In genomic region chr5:118999124-118999523, GRCm38 (mm10) we compare ENCODE assay signal across 20 mouse cellular contexts.
DNase-seq lines count a peak whose midpoint lies in the region; ATAC-seq and TF ChIP-seq lines count a peak whose summit lies in the region.
"Had no signal": no experiment of that assay in that cellular context is flagged by ENCODE, and none has a peak within 500 bp of the region (broad histone marks: within the 10 kb centered on the region; RNA-seq: fewer than 3 reads in every experiment).

No protein-coding gene starts in this region.

- 2% methylated on average over 15 of the region's 15 CpGs for WGBS in forebrain, embryonic 10.5 days
- WGBS in forebrain, embryonic 13.5 days, result 4% methylated on average over 15 of the region's 15 CpGs
- whole genome bisulfite sequencing in midbrain, embryonic 11.5 days, result under 1% methylated on average over 15 of the region's 15 CpGs
- WGBS in midbrain, postnatal 0 days, result 12% methylated on average over 15 of the region's 15 CpGs
- WGBS in embryonic facial prominence, embryonic 14.5 days, result 7% methylated on average over 15 of the region's 15 CpGs

- peaks cover 75% of the 10 kb centered on the region for H3K27me3 ChIP-seq in forebrain, embryonic 10.5 days (ENCODE audit: poor library complexity, severe bottlenecking)
- H3K27me3 ChIP-seq in forebrain, embryonic 13.5 days, result peaks cover 32% of the 10 kb centered on the region
- no peaks in the 10 kb centered on the region; the same call in 1 of the 2 replicates for H3K27me3 ChIP-seq in midbrain, embryonic 11.5 days (ENCODE audit: control insufficient read depth, insufficient read depth, low read length)
- no peaks in the 10 kb centered on the region for H3K27me3 ChIP-seq in midbrain, postnatal 0 days (ENCODE audit: insufficient read depth, low read length)
- 0 out of 2 replicates have a peak, but pooled peaks cover 3% of the 10 kb centered on the region for H3K27me3 ChIP-seq in embryonic facial prominence, embryonic 14.5 days (replicated peaks; ENCODE audit: control insufficient read depth, insufficient read depth, low read length)

- no peak for ATAC-seq in forebrain, embryonic 13.5 days
- ATAC-seq in midbrain, embryonic 11.5 days (ENCODE audit: low FRiP score), result peak; percentile 48; the same call in 1 of the 2 replicates
- no peak for ATAC-seq in midbrain, postnatal 0 days (ENCODE audit: low FRiP score)
- ATAC-seq in embryonic facial prominence, embryonic 14.5 days (ENCODE audit: low read depth), result no peak
- ATAC-seq: forebrain, embryonic 16.5 days had no signal

- H3K4me1 ChIP-seq in forebrain, embryonic 10.5 days, result peaks cover 16% of the 10 kb centered on the region
- no peaks in the 10 kb centered on the region for H3K4me1 ChIP-seq in forebrain, embryonic 13.5 days
- 0 out of 2 replicates have a peak, but pooled peaks cover 5% of the 10 kb centered on the region for H3K4me1 ChIP-seq in midbrain, embryonic 11.5 days (ENCODE audit: control insufficient read depth, insufficient read depth, low read length)
- H3K4me1 ChIP-seq in midbrain, postnatal 0 days (ENCODE audit: insufficient read depth, low read length), result no peaks in the 10 kb centered on the region
- H3K4me1 ChIP-seq in embryonic facial prominence, embryonic 14.5 days (ENCODE audit: control insufficient read depth, insufficient read depth, low read length), result no peaks in the 10 kb centered on the region

- no peak overlapping the region for H3K9ac ChIP-seq in forebrain, embryonic 13.5 days
- 0 out of 2 replicates have a peak overlapping the region, but pooled peaks have one; percentile 14 for H3K9ac ChIP-seq in midbrain, embryonic 11.5 days (ENCODE audit: low read length)
- H3K9ac ChIP-seq in midbrain, postnatal 0 days (replicated peaks; ENCODE audit: low read length, poor library complexity, severe bottlenecking), result no peak overlapping the region
- H3K9ac ChIP-seq in embryonic facial prominence, embryonic 14.5 days (ENCODE audit: low read depth, low read length), result no peak overlapping the region; the same call in 1 of the 2 replicates
- H3K9ac ChIP-seq: hindbrain, embryonic 14.5 days had no signal

- 0 out of 2 replicates have a peak overlapping the region, but pooled peaks have one; percentile 5 for H3K4me3 ChIP-seq in forebrain, embryonic 10.5 days
- no peak overlapping the region for H3K4me3 ChIP-seq in forebrain, embryonic 13.5 days
- H3K4me3 ChIP-seq in midbrain, embryonic 11.5 days (ENCODE audit: low read depth, low read length), result no peak overlapping the region
- H3K4me3 ChIP-seq in midbrain, postnatal 0 days (ENCODE audit: low read depth, low read length), result no peak overlapping the region
- H3K4me3 ChIP-seq in embryonic facial prominence, embryonic 14.5 days (ENCODE audit: low read depth, low read length), result no peak overlapping the region
- H3K4me3 ChIP-seq: heart, embryonic 10.5 days had no signal

- TF ChIP-seq CTCF in midbrain, postnatal 0 days (IDR thresholded peaks at IDR 0.05), result no peak

- 0 out of 2 replicates have a peak overlapping the region, but pooled peaks have one; percentile 25 for H3K27ac ChIP-seq in forebrain, embryonic 10.5 days
- H3K27ac ChIP-seq in forebrain, embryonic 13.5 days, result no peak overlapping the region
- H3K27ac ChIP-seq in midbrain, embryonic 11.5 days (ENCODE audit: low read depth, low read length), result no peak overlapping the region
- no peak overlapping the region for H3K27ac ChIP-seq in midbrain, postnatal 0 days (ENCODE audit: low read depth, low read length)
- no peak overlapping the region for H3K27ac ChIP-seq in embryonic facial prominence, embryonic 14.5 days (replicated peaks; ENCODE audit: low read depth, low read length)
- H3K27ac ChIP-seq: heart, embryonic 10.5 days; hindbrain, embryonic 14.5 days had no signal

- intact Hi-C loops in left cerebral cortex, postnatal 25 days (cut with DNase I), result no loop called here

- no peaks in the 10 kb centered on the region for H3K36me3 ChIP-seq in forebrain, embryonic 10.5 days (replicated peaks)
- H3K36me3 ChIP-seq in forebrain, embryonic 13.5 days (ENCODE audit: poor library complexity, severe bottlenecking), result no peaks in the 10 kb centered on the region
- no peaks in the 10 kb centered on the region for H3K36me3 ChIP-seq in midbrain, embryonic 11.5 days (ENCODE audit: control insufficient read depth, insufficient read depth, low read length)
- H3K36me3 ChIP-seq in midbrain, postnatal 0 days (ENCODE audit: insufficient read depth, low read length), result no peaks in the 10 kb centered on the region
- no peaks in the 10 kb centered on the region for H3K36me3 ChIP-seq in embryonic facial prominence, embryonic 14.5 days (ENCODE audit: control insufficient read depth, insufficient read depth, low read length)
- H3K36me3 ChIP-seq: heart, embryonic 10.5 days had no signal

- H3K4me2 ChIP-seq in forebrain, embryonic 13.5 days, result no peak overlapping the region
- H3K4me2 ChIP-seq in midbrain, embryonic 11.5 days, result peak overlapping the region; percentile 3; the same call in 1 of the 2 replicates
- no peak overlapping the region for H3K4me2 ChIP-seq in midbrain, postnatal 0 days (ENCODE audit: low read depth, low read length, poor library complexity, severe bottlenecking)
- H3K4me2 ChIP-seq in embryonic facial prominence, embryonic 14.5 days (ENCODE audit: low read depth, low read length), result no peak overlapping the region
- H3K4me2 ChIP-seq: hindbrain, embryonic 14.5 days had no signal

- H3K9me3 ChIP-seq in forebrain, embryonic 10.5 days, result no peaks in the 10 kb centered on the region
- H3K9me3 ChIP-seq in forebrain, embryonic 13.5 days (replicated peaks), result no peaks in the 10 kb centered on the region
- H3K9me3 ChIP-seq in midbrain, embryonic 11.5 days (ENCODE audit: control insufficient read depth, low read length), result no peaks in the 10 kb centered on the region
- no peaks in the 10 kb centered on the region for H3K9me3 ChIP-seq in midbrain, postnatal 0 days (ENCODE audit: low read length)
- H3K9me3 ChIP-seq in embryonic facial prominence, embryonic 14.5 days (ENCODE audit: control insufficient read depth, low read length), result no peaks in the 10 kb centered on the region
- H3K9me3 ChIP-seq: heart, embryonic 10.5 days had no signal

- peak; percentile 37 for DNase-seq in forebrain, embryonic 10.5 days (ENCODE audit: extremely low spot score, low spot score)
- DNase-seq in midbrain, embryonic 11.5 days (ENCODE audit: low spot score, missing footprints), result peak; percentile 87
- DNase-seq in midbrain, postnatal 0 days (ENCODE audit: low spot score), result no peak
- DNase-seq in embryonic facial prominence, embryonic 14.5 days (ENCODE audit: low spot score), result peak; percentile 48
- peak; percentile 29 for DNase-seq in retina, postnatal 7 days (ENCODE audit: low read depth, low spot score)
- DNase-seq in left cerebral cortex, postnatal 25 days (ENCODE audit: low spot score in 2 of 2), result no peak
- DNase-seq in adrenal gland, adult 8-10 months, result no peak
- DNase-seq: adrenal gland, adult 2 months; cerebellum, adult 8-10 months; gastrocnemius, postnatal 36 days; kidney, adult 9 months; liver; lung, postnatal 14 days; right cerebral cortex, postnatal 14 days; spleen, adult 18-20 months; thymus, postnatal 25 days had no signal

Comparison
In these comparisons a context has a peak if more than half of its experiments do, and no peak if none do; other contexts are left out.
1. DNase-seq: peak in forebrain, embryonic 10.5 days (single experiment), midbrain, embryonic 11.5 days (single experiment), embryonic facial prominence, embryonic 14.5 days (single experiment) and retina, postnatal 7 days (single experiment); none in midbrain, postnatal 0 days (single experiment), left cerebral cortex, postnatal 25 days (0 of 2) and adrenal gland, adult 8-10 months (single experiment).